18 mouse cellular contexts compared by ENCODE assay signal in genomic region chr17:86982497-86982896, GRCm38 (mm10). TPM values are rescaled to one million over a fixed set of nuclear protein-coding genes. Genes with fewer than 3 reads are reported as not detected.
DNase-seq lines count a peak whose midpoint lies in the region; ATAC-seq lines count a peak whose summit lies in the region.
"Had no signal": no experiment of that assay in that cellular context is flagged by ENCODE, and none has a peak within 500 bp of the region (broad histone marks: within the 10 kb centered on the region; RNA-seq: fewer than 3 reads in every experiment).

No protein-coding gene starts in this region.

- 0 out of 2 replicates have a peak, but pooled peaks have one; percentile 5 for ATAC-seq in liver, embryonic 16.5 days (ENCODE audit: low read depth)
- ATAC-seq in intestine, embryonic 16.5 days, result peak; percentile 88
- 0 out of 2 replicates have a peak, but pooled peaks have one; percentile 53 for ATAC-seq in stomach, embryonic 14.5 days (ENCODE audit: insufficient number of reproducible peaks, insufficient read depth, low FRiP score, low read depth)
- no peak for ATAC-seq in forebrain, embryonic 15.5 days (replicated peaks)
- ATAC-seq: forebrain, embryonic 14.5 days had no signal

- no peaks in the 10 kb centered on the region for H3K4me1 ChIP-seq in liver, embryonic 16.5 days (ENCODE audit: control insufficient read depth, low read depth, low read length)
- H3K4me1 ChIP-seq in intestine, embryonic 16.5 days (ENCODE audit: control insufficient read depth, insufficient read depth, low read length), result peaks cover 6% of the 10 kb centered on the region
- H3K4me1 ChIP-seq in stomach, embryonic 14.5 days (ENCODE audit: control insufficient read depth, insufficient read depth, low read length), result peaks cover 8% of the 10 kb centered on the region
- H3K4me1 ChIP-seq in forebrain, embryonic 15.5 days, result peaks cover 15% of the 10 kb centered on the region

- DNase-seq in adrenal gland, postnatal 10 days, result peak; percentile 18
- DNase-seq in adrenal gland, postnatal 14 days, result no peak
- no peak for DNase-seq in liver
- DNase-seq in left cerebral cortex, postnatal 10 days (ENCODE audit: extremely low spot score in 1 of 2, low spot score in 2 of 2), result no peak
- DNase-seq: cerebellum, adult 9-11 months; liver, embryonic 13.5 days had no signal

- H3K4me3 ChIP-seq in liver, embryonic 16.5 days (ENCODE audit: low read depth, low read length), result no peak overlapping the region
- no peak overlapping the region for H3K4me3 ChIP-seq in intestine, embryonic 16.5 days (ENCODE audit: low read length)
- H3K4me3 ChIP-seq in stomach, embryonic 14.5 days (ENCODE audit: low read depth, low read length), result no peak overlapping the region
- no peak overlapping the region for H3K4me3 ChIP-seq in forebrain, embryonic 15.5 days
- H3K4me3 ChIP-seq: liver, embryonic 13.5 days; myocyte had no signal

- intact Hi-C loops in left cerebral cortex, postnatal 10 days (cut with DNase I), result no loop called here

- WGBS in liver, embryonic 16.5 days (ENCODE audit: insufficient replicate concordance), result 67% methylated on average over 9 of the region's 9 CpGs
- 50% methylated on average over 9 of the region's 9 CpGs for WGBS in intestine, embryonic 16.5 days
- 57% methylated on average over 9 of the region's 9 CpGs for WGBS in stomach, embryonic 14.5 days
- WGBS in forebrain, embryonic 15.5 days, result 81% methylated on average over 9 of the region's 9 CpGs

- H3K27me3 ChIP-seq in liver, embryonic 16.5 days (ENCODE audit: control insufficient read depth, insufficient read depth, low read depth, low read length), result no peaks in the 10 kb centered on the region
- H3K27me3 ChIP-seq in intestine, embryonic 16.5 days (replicated peaks; ENCODE audit: control insufficient read depth, insufficient read depth, low read length), result no peaks in the 10 kb centered on the region
- H3K27me3 ChIP-seq in stomach, embryonic 14.5 days (ENCODE audit: control insufficient read depth, insufficient read depth, low read length), result no peaks in the 10 kb centered on the region
- no peaks in the 10 kb centered on the region for H3K27me3 ChIP-seq in forebrain, embryonic 15.5 days
- H3K27me3 ChIP-seq: liver, embryonic 13.5 days had no signal

- H3K27ac ChIP-seq in liver, embryonic 16.5 days (ENCODE audit: low read length), result no peak overlapping the region
- H3K27ac ChIP-seq in intestine, embryonic 16.5 days (ENCODE audit: low read length), result no peak overlapping the region
- H3K27ac ChIP-seq in stomach, embryonic 14.5 days (ENCODE audit: low read length), result no peak overlapping the region
- no peak overlapping the region for H3K27ac ChIP-seq in forebrain, embryonic 15.5 days (replicated peaks)
- H3K27ac ChIP-seq: liver, embryonic 13.5 days had no signal

- no peaks in the 10 kb centered on the region for H3K9me3 ChIP-seq in liver, embryonic 16.5 days (replicated peaks; ENCODE audit: control insufficient read depth, low read length)
- no peaks in the 10 kb centered on the region for H3K9me3 ChIP-seq in intestine, embryonic 16.5 days (ENCODE audit: control insufficient read depth, low read length)
- H3K9me3 ChIP-seq in stomach, embryonic 14.5 days (ENCODE audit: control insufficient read depth, low read depth, low read length), result no peaks in the 10 kb centered on the region
- H3K9me3 ChIP-seq in forebrain, embryonic 15.5 days, result no peaks in the 10 kb centered on the region
- H3K9me3 ChIP-seq: liver, embryonic 13.5 days had no signal

- no peak overlapping the region for H3K4me2 ChIP-seq in liver, embryonic 16.5 days (ENCODE audit: low read depth, low read length)
- no peak overlapping the region for H3K4me2 ChIP-seq in intestine, embryonic 16.5 days (ENCODE audit: low read depth, low read length)
- H3K4me2 ChIP-seq in stomach, embryonic 14.5 days (replicated peaks; ENCODE audit: low read depth, low read length), result no peak overlapping the region
- H3K4me2 ChIP-seq in forebrain, embryonic 15.5 days (replicated peaks), result no peak overlapping the region
- H3K4me2 ChIP-seq: liver, embryonic 13.5 days had no signal

- no peak overlapping the region for H3K9ac ChIP-seq in liver, embryonic 16.5 days (ENCODE audit: low read depth, low read length)
- no peak overlapping the region for H3K9ac ChIP-seq in intestine, embryonic 16.5 days (ENCODE audit: low read depth, low read length)
- no peak overlapping the region for H3K9ac ChIP-seq in stomach, embryonic 14.5 days (replicated peaks; ENCODE audit: low read depth, low read length)
- H3K9ac ChIP-seq in forebrain, embryonic 15.5 days (replicated peaks), result no peak overlapping the region
- H3K9ac ChIP-seq: liver, embryonic 13.5 days had no signal

- no peaks in the 10 kb centered on the region for H3K36me3 ChIP-seq in liver, embryonic 16.5 days (ENCODE audit: control insufficient read depth, insufficient read depth)
- H3K36me3 ChIP-seq in intestine, embryonic 16.5 days (ENCODE audit: control insufficient read depth, insufficient read depth, low read length), result peaks cover 3% of the 10 kb centered on the region; the same call in 1 of the 2 replicates
- H3K36me3 ChIP-seq in stomach, embryonic 14.5 days (ENCODE audit: control insufficient read depth, insufficient read depth, low read length), result no peaks in the 10 kb centered on the region; the same call in 1 of the 2 replicates
- H3K36me3 ChIP-seq in forebrain, embryonic 15.5 days, result no peaks in the 10 kb centered on the region
- H3K36me3 ChIP-seq: liver, embryonic 13.5 days had no signal

RNA-seq across cellular contexts. Expression of gene Rhoq, which starts 19.6 kb away (rescaled TPM):
- 100 to 1,000 TPM in 1 of 2 experiments, 10 to 100 TPM in 1; 92.3 to 100 TPM for total RNA-seq in adrenal gland, postnatal 10 days (2021)
- 89.9 and 90.8 TPM in 2 replicates for total RNA-seq in adrenal gland, postnatal 14 days (2021)
- polyA plus RNA-seq in liver, embryonic 16.5 days (2015; fragmentation: Nextera tagmentation; extraction: Ambion mirVana), result 0.86 and 1.1 TPM in 2 replicates
- 5.4 and 7.3 TPM in 2 replicates for polyA plus RNA-seq in intestine, embryonic 16.5 days (2015; fragmentation: Nextera tagmentation; extraction: Ambion mirVana)
- polyA plus RNA-seq in stomach, embryonic 14.5 days (2014; fragmentation: Nextera tagmentation; extraction: Ambion mirVana), result 22.1 and 24.3 TPM in 2 replicates
- total RNA-seq in left cerebral cortex, postnatal 10 days (2021), result 10 to 100 TPM; 19.5 to 24.9 TPM
- 4.9 and 5.3 TPM in 2 replicates for polyA plus RNA-seq in forebrain, embryonic 15.5 days (2015; fragmentation: Nextera tagmentation; extraction: Ambion mirVana)

RNA-seq across cellular contexts. Expression of gene Atp6v1e2, which starts 34.8 kb away (rescaled TPM):
- not detected for total RNA-seq in adrenal gland, postnatal 10 days (2021)
- total RNA-seq in adrenal gland, postnatal 14 days (2021), result not detected in 2 replicates
- not detected in 2 replicates for polyA plus RNA-seq in liver, embryonic 16.5 days (2015; fragmentation: Nextera tagmentation; extraction: Ambion mirVana)
- 0.13 TPM in 1 of 2 replicates, not detected in the other for polyA plus RNA-seq in intestine, embryonic 16.5 days (2015; fragmentation: Nextera tagmentation; extraction: Ambion mirVana)
- polyA plus RNA-seq in stomach, embryonic 14.5 days (2014; fragmentation: Nextera tagmentation; extraction: Ambion mirVana), result not detected in 2 replicates
- total RNA-seq in left cerebral cortex, postnatal 10 days (2021), result not detected
- polyA plus RNA-seq in forebrain, embryonic 15.5 days (2015; fragmentation: Nextera tagmentation; extraction: Ambion mirVana), result 0.19 TPM in 1 of 2 replicates, not detected in the other
- total RNA-seq: left cerebral cortex, adult 8-10 months; megakaryocyte, adult 5-6 weeks had no signal
- polyA plus RNA-seq: brain, embryonic 14.5 days; embryonic facial prominence, embryonic 14.5 days; forebrain, embryonic 14.5 days; heart, embryonic 14.5 days; liver, embryonic 13.5 days; myocyte; thymus, postnatal 0 days had no signal

RNA-seq across cellular contexts. Expression of gene Pigf, which starts 42.7 kb away (rescaled TPM):
- total RNA-seq in adrenal gland, postnatal 10 days (2021), result 10 to 100 TPM in 1 of 2 experiments, 1 to 10 TPM in 1; 8.3 to 11.0 TPM
- total RNA-seq in adrenal gland, postnatal 14 days (2021), result 9.8 and 13.0 TPM in 2 replicates
- polyA plus RNA-seq in liver, embryonic 16.5 days (2015; fragmentation: Nextera tagmentation; extraction: Ambion mirVana), result 10.7 TPM in 2 replicates
- polyA plus RNA-seq in intestine, embryonic 16.5 days (2015; fragmentation: Nextera tagmentation; extraction: Ambion mirVana), result 51.4 and 56.1 TPM in 2 replicates
- polyA plus RNA-seq in stomach, embryonic 14.5 days (2014; fragmentation: Nextera tagmentation; extraction: Ambion mirVana), result 46.4 and 47.4 TPM in 2 replicates
- total RNA-seq in left cerebral cortex, postnatal 10 days (2021), result 10 to 100 TPM; 16.2 to 19.2 TPM
- polyA plus RNA-seq in forebrain, embryonic 15.5 days (2015; fragmentation: Nextera tagmentation; extraction: Ambion mirVana), result 30.2 and 33.0 TPM in 2 replicates

RNA-seq across cellular contexts. Expression of gene Cript, which starts 42.9 kb away (rescaled TPM):
- 10 to 100 TPM; 49.9 to 52.7 TPM for total RNA-seq in adrenal gland, postnatal 10 days (2021)
- total RNA-seq in adrenal gland, postnatal 14 days (2021), result 54.2 and 55.5 TPM in 2 replicates
- 57.1 and 62.6 TPM in 2 replicates for polyA plus RNA-seq in liver, embryonic 16.5 days (2015; fragmentation: Nextera tagmentation; extraction: Ambion mirVana)
- 129 and 132 TPM in 2 replicates for polyA plus RNA-seq in intestine, embryonic 16.5 days (2015; fragmentation: Nextera tagmentation; extraction: Ambion mirVana)
- polyA plus RNA-seq in stomach, embryonic 14.5 days (2014; fragmentation: Nextera tagmentation; extraction: Ambion mirVana), result 132 and 142 TPM in 2 replicates
- total RNA-seq in left cerebral cortex, postnatal 10 days (2021), result 10 to 100 TPM; 64.9 to 70.9 TPM
- polyA plus RNA-seq in forebrain, embryonic 15.5 days (2015; fragmentation: Nextera tagmentation; extraction: Ambion mirVana), result 228 and 240 TPM in 2 replicates
